Mouse (Mus musculus) kidney, embryonic 15.5 days (tissue): Measurements from ENCODE around the gene Cdk11b. TPM values are rescaled to one million over a fixed set of nuclear protein-coding genes. Genes with fewer than 3 reads are reported as not detected.
"Not testable (repeated sequence)": the region's sequence is repeated elsewhere in the genome, so short reads cannot be mapped to it uniquely, and the experiment has no call there.

Experiments used
- ATAC-seq: fragments of 200-750 bp; cut with Nextera tagmentation; replicated peaks from 2 replicates; pipeline ENCODE4 v1.8.0; 2017; ENCODE audit warnings: moderate TSS enrichment; ENCODE audit not compliant: low FRiP score
- H3K27ac ChIP-seq: fragments of 300-500 bp; sonication (generic); 2 replicates; pipeline ENCODE4 v1.5.1; 2015; ENCODE audit warnings: mild to moderate bottlenecking, inconsistent platforms
- H3K27me3 ChIP-seq: fragments of 300-500 bp; sonication (generic); 2 replicates; pipeline ENCODE4 v1.6.1; 2015; ENCODE audit warnings: inconsistent platforms
- H3K36me3 ChIP-seq: fragments of 300-500 bp; sonication (generic); 2 replicates; pipeline ENCODE4 v1.6.1; 2015; ENCODE audit warnings: inconsistent platforms
- H3K4me1 ChIP-seq: fragments of 300-500 bp; sonication (generic); 2 replicates; pipeline ENCODE4 v1.6.1; 2015; ENCODE audit warnings: inconsistent platforms
- H3K4me2 ChIP-seq: fragments of 300-500 bp; sonication (generic); 2 replicates; pipeline ENCODE4 v1.6.1; 2015; ENCODE audit warnings: moderate library complexity, mild to moderate bottlenecking, inconsistent platforms
- H3K4me3 ChIP-seq: fragments of 300-500 bp; sonication (generic); replicated peaks from 2 replicates; pipeline ENCODE4 v1.5.1; 2015; ENCODE audit warnings: mild to moderate bottlenecking, inconsistent platforms
- H3K9ac ChIP-seq: fragments of 300-500 bp; sonication (generic); 2 replicates; pipeline ENCODE4 v1.6.1; 2015; ENCODE audit warnings: mild to moderate bottlenecking, inconsistent platforms
- H3K9me3 ChIP-seq: fragments of 300-500 bp; sonication (generic); replicated peaks from 2 replicates; pipeline ENCODE4 v1.6.1; 2016; ENCODE audit warnings: inconsistent platforms
- WGBS: fragments of 180-500 bp; shearing (Covaris S2); methylation state at CpG from one replicate; pipeline ENCODE4 v1.1.7; 2015; ENCODE audit warnings: mixed read lengths; 5-methylcytosine and 5-hydroxymethylcytosine counted together
- polyA plus RNA-seq: library from polyadenylated mRNA; unstranded; fragments of >200 nt; fragmentation: Nextera tagmentation; extraction: Ambion mirVana; gene quantifications from 2 replicates; pipeline ENCODE4 v1.2.1, GENCODE M21; 2015

Gene Cdk11b
- polyA plus RNA-seq, 1 experiment from 2014 or later, result 64.8 TPM

GRCm38 (mm10) chr4:155613264-155613663 is 11.4 kb upstream of the Cdk11b start:
- H3K36me3 ChIP-seq, result peaks cover 89% of the 10 kb centered on the region
- no peak overlapping the region for H3K4me3 ChIP-seq
- no peaks in the 10 kb centered on the region for H3K4me1 ChIP-seq
- no peak overlapping the region for H3K27ac ChIP-seq
- ATAC-seq, result no peak
- H3K4me2 ChIP-seq, result no peak overlapping the region
- no peaks in the 10 kb centered on the region for H3K9me3 ChIP-seq
- no peak overlapping the region for H3K9ac ChIP-seq
- no peaks in the 10 kb centered on the region for H3K27me3 ChIP-seq
- WGBS, result 95% methylated on average over 3 of the region's 3 CpGs

GRCm38 (mm10) chr4:155618321-155618720 is 6.3 kb upstream of the Cdk11b start:
- Histone ChIP-seq H3K4me3 (no peak overlapping the region), H3K4me1 (peaks cover under 1% of the 10 kb centered on the region; the same call in 1 of the 2 replicates), H3K9ac (no peak overlapping the region), H3K27ac (no peak overlapping the region), H3K4me2 (no peak overlapping the region), H3K36me3 (peaks cover 82% of the 10 kb centered on the region), H3K9me3 (no peaks in the 10 kb centered on the region), H3K27me3 (no peaks in the 10 kb centered on the region)
- 93% methylated on average over 5 of the region's 5 CpGs for WGBS
- ATAC-seq, result no peak

- no peak overlapping the region for H3K4me2 ChIP-seq
- no peak overlapping the region for H3K4me3 ChIP-seq
- no peaks in the 10 kb centered on the region for H3K27me3 ChIP-seq
- H3K4me1 ChIP-seq, result peaks cover 3% of the 10 kb centered on the region
- whole genome bisulfite sequencing, result 87% methylated on average over 6 of the region's 6 CpGs
- ATAC-seq, result no peak
- no peaks in the 10 kb centered on the region for H3K9me3 ChIP-seq
- H3K9ac ChIP-seq, result no peak overlapping the region
- no peak overlapping the region for H3K27ac ChIP-seq
- H3K36me3 ChIP-seq, result peaks cover 79% of the 10 kb centered on the region
Observed at GRCm38 (mm10) chr4:155630267-155630666, 5.6 kb downstream of the Cdk11b start.

GRCm38 (mm10) chr4:155635766-155636499 is 11.3 kb downstream of the Cdk11b start:
- no peak overlapping the region for H3K4me2 ChIP-seq
- no peak overlapping the region for H3K9ac ChIP-seq
- H3K4me3 ChIP-seq, result no peak overlapping the region
- H3K9me3 ChIP-seq, result no peaks in the 10 kb centered on the region
- H3K36me3 ChIP-seq, result peaks cover 91% of the 10 kb centered on the region
- ATAC-seq, result no peak
- H3K27me3 ChIP-seq, result no peaks in the 10 kb centered on the region
- no peaks in the 10 kb centered on the region for H3K4me1 ChIP-seq
- H3K27ac ChIP-seq, result no peak overlapping the region

GRCm38 (mm10) chr4:155643531-155643930 is 18.9 kb downstream of the Cdk11b start:
- no peak overlapping the region for H3K9ac ChIP-seq
- peaks cover 90% of the 10 kb centered on the region for H3K36me3 ChIP-seq
- no peak for ATAC-seq
- no peak overlapping the region for H3K27ac ChIP-seq
- no peak overlapping the region for H3K4me3 ChIP-seq
- H3K4me2 ChIP-seq, result no peak overlapping the region
- no peaks in the 10 kb centered on the region for H3K4me1 ChIP-seq
- 95% methylated on average over 1 of the region's 1 CpGs for WGBS
- H3K27me3 ChIP-seq, result no peaks in the 10 kb centered on the region
- no peaks in the 10 kb centered on the region for H3K9me3 ChIP-seq

- H3K4me3 ChIP-seq, result not testable (repeated sequence)
- WGBS, result 96% methylated on average over 2 of the region's 2 CpGs
Observed at GRCm38 (mm10) chr4:155645308-155645707, 20.7 kb downstream of the Cdk11b start, which contains the start of gene Gm10563. TSS of gene Gm10563 (minus strand) at chr4:155645408.

GRCm38 (mm10) chr4:155645721-155646120 is 21.1 kb downstream of the Cdk11b start:
- Histone ChIP-seq H3K4me2 (no peak overlapping the region), H3K4me3 (no peak overlapping the region), H3K9ac (no peak overlapping the region), H3K36me3 (peaks cover 92% of the 10 kb centered on the region), H3K4me1 (0 out of 2 replicates have a peak, but pooled peaks cover under 1% of the 10 kb centered on the region), H3K9me3 (no peaks in the 10 kb centered on the region), H3K27ac (no peak overlapping the region), H3K27me3 (no peaks in the 10 kb centered on the region)
- WGBS, result 93% methylated on average over 5 of the region's 5 CpGs
- no peak for ATAC-seq

More at GRCm38 (mm10) chr4:155645308-155645707, 20.7 kb downstream of the Cdk11b start, which contains the start of gene Gm10563:
- H3K4me1 ChIP-seq, H3K9me3 ChIP-seq, H3K9ac ChIP-seq, H3K4me2 ChIP-seq, H3K27ac ChIP-seq, H3K27me3 ChIP-seq, ATAC-seq: not testable (repeated sequence)
- H3K36me3 ChIP-seq, result peaks cover 92% of the 10 kb centered on the region

- H3K4me3 ChIP-seq, result no peak overlapping the region
- H3K4me2 ChIP-seq, result no peak overlapping the region
- peaks cover 65% of the 10 kb centered on the region for H3K36me3 ChIP-seq
- peaks cover 37% of the 10 kb centered on the region for H3K4me1 ChIP-seq
- H3K9ac ChIP-seq, result no peak overlapping the region
- ATAC-seq, result no peak
- H3K27me3 ChIP-seq, result peaks cover 31% of the 10 kb centered on the region
- no peaks in the 10 kb centered on the region for H3K9me3 ChIP-seq
- H3K27ac ChIP-seq, result no peak overlapping the region
- 90% methylated on average over 11 of the region's 11 CpGs for WGBS
Observed at GRCm38 (mm10) chr4:155649355-155649754, 24.7 kb downstream of the Cdk11b start.

GRCm38 (mm10) chr4:155651553-155652269 is 27.1 kb downstream of the Cdk11b start:
- Histone ChIP-seq H3K9me3 (no peaks in the 10 kb centered on the region), H3K27me3 (peaks cover 51% of the 10 kb centered on the region), H3K4me2 (peak overlapping the region; percentile 83), H3K4me3 (peak overlapping the region; percentile 53), H3K9ac (no peak overlapping the region), H3K4me1 (peaks cover 49% of the 10 kb centered on the region), H3K27ac (peak overlapping the region; percentile 85), H3K36me3 (peaks cover 59% of the 10 kb centered on the region)
- 47% methylated on average over 15 of the region's 15 CpGs for WGBS
- peak; percentile 45 for ATAC-seq

GRCm38 (mm10) chr4:155652283-155653085 is 27.8 kb downstream of the Cdk11b start:
- H3K4me3 ChIP-seq, result peak overlapping the region; percentile 53
- H3K27me3 ChIP-seq, result peaks cover 51% of the 10 kb centered on the region
- peak overlapping the region; percentile 83 for H3K4me2 ChIP-seq
- H3K27ac ChIP-seq, result peak overlapping the region; percentile 85
- peaks cover 58% of the 10 kb centered on the region for H3K36me3 ChIP-seq
- no peak for ATAC-seq
- 20% methylated on average over 36 of the region's 36 CpGs for WGBS
- peak overlapping the region; percentile 59 for H3K9ac ChIP-seq
- H3K4me1 ChIP-seq, result peaks cover 49% of the 10 kb centered on the region
- no peaks in the 10 kb centered on the region for H3K9me3 ChIP-seq

GRCm38 (mm10) chr4:155653086-155653450 is 28.4 kb downstream of the Cdk11b start, which contains the start of gene Mmp23:
TSS of gene Mmp23 (minus strand) at chr4:155653384.
- Histone ChIP-seq H3K4me2 (peak within 1 kb of the TSS; percentile 83), H3K4me1 (peaks cover 49% of the 10 kb centered on the region), H3K27ac (peak within 1 kb of the TSS; percentile 85), H3K4me3 (peak within 1 kb of the TSS; percentile 53), H3K9ac (peak within 1 kb of the TSS; percentile 59), H3K27me3 (peaks cover 51% of the 10 kb centered on the region), H3K9me3 (no peaks in the 10 kb centered on the region), H3K36me3 (peaks cover 52% of the 10 kb centered on the region)
- ATAC-seq, result peak; percentile 69
- 1% methylated on average over 33 of the region's 33 CpGs for WGBS
